Mouse (Mus musculus): Measurements from ENCODE around the gene Uqcrh. TPM values are rescaled to one million over a fixed set of nuclear protein-coding genes. Genes with fewer than 3 reads are reported as not detected.

The Uqcrh gene
- total RNA-seq, 2 experiments from 2014 or later = 741 to 954 TPM

DNA sequence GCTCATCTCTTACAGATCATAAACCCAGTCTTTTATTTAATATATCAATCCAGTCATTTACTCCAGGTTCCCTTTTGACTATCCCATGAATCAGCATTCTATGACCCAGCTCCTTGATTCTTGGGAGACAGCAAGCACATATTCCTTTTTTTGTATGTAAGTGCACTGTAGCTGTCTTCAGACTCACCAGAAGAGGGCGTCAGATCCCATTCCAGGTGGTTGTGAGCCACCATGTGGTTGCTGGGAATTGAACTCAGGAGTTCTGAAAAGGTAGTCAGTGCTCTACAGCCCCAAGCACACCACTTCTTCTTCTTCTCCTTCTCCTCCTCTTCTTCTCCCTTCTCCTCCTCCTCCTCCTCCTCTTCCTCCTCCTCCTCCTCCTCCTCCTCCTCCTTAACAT lies 17.3 kb downstream of the Uqcrh start:
- no peak for DNase-seq

DNA sequence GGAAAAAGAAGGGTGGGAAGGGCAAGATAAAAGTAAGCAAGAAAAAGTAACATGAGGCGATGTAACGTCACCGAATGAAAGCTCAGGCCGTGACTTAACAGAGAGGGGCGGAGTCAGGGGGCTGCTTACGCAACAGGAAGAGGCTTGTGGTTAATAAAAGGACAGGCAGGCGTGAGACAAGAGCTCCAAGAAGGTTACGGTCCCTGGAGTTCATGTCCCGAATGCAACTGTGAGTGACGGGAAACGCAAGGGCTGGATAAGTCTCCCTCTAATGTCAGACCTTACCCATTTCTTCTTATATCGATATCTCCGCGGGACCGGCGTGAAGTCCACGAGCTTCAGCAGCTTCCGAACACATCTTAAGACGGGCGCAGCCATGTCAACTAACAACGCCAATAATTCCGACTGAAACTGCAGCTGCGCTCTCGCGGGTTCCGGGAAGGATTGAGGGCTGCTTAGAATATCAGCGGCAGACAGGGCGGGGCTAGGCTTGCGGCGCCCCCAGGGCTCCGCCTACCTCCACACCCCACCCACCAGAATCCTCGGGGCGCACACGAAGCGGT lies 21.4 kb downstream of the Uqcrh start, which contains the start of gene Nsun4:
Nsun4 (minus strand) TSS at position 478 of the 563 bp plus-strand sequence.
- DNase-seq = peak; percentile 85

GRCm38 (mm10) chr4:116052526-116053293 lies 22.2 kb downstream of the Uqcrh start:
- DNase-seq = no peak

DNA sequence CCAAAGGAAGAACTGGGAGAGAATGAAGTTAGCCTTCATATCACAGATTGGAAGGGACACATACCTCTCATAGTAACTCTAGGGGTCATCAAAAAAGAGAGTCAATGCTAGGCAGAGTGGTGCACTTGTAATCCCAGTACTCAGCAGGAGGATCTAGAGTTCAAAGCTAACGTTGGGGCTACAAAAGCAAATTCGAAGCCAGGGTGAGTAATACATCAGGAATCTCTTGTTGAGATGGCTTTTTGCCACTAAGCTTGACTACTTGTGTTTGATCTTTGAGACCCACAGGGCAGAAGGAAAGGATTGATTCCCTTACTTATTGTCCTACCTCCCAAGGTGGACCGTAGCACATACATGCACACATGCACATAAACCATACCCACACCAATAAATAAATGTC lies 25.7 kb downstream of the Uqcrh start:
- DNase-seq = no peak

DNA sequence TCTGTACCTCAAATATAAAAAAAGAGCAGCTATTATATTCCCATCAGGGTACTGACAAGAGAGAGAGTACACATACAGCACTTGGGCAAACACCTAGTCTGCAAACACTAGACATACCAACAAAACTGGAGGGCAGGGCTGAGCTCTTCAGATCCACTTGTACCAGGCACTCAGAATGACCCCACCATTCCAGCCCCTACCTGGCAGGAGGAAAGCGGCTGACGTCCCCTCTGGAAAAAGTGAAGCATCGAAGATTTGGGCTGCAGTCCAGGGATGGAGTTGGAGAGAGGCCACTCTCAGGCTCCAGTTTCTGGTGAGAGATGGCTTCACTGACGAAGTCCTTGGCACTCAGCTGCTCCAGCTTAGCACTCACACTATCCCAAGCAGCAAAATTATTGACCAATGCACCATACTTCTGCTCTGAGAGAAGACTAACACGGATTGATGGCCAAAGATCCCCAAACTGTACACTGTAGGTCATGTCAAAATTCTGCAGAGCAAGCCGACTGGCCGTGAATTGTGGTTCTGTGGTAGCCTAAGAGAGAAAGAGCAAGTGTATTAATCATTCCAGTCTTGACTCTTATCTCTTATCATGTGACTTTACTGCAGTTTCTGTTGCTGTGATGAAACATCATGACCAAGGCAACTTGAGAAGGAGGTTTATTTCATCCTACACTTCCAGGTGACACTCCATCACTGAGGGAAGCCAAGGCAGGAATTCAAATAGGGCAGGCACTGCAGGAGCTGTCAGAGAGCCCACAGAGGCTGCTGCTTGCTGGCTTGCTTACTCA lies 26.5 kb downstream of the Uqcrh start:
- peak; percentile 41 for DNase-seq

DNA sequence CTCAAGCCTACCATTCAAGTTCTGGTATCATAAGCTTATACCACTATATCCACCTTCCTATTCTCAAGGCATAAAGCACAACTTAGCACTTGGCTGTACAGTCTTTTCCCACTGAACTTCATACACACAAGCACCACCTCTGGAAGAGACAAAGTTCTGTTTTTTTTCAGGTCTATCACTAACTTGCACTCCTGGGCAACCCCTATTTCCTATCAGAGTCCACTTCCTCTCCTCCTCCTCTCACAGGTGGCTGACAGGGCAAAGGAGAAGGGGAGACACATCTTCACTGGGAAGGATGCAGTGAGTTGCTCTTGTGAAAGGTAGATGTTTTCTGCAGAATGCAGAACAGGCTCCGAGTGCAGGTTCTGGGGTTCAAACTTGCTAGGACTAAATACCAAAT lies 27.2 kb downstream of the Uqcrh start:
- DNase-seq = no peak

GRCm38 (mm10) chr4:116046604-116047003 lies 28.3 kb downstream of the Uqcrh start:
- no peak for DNase-seq

DNA sequence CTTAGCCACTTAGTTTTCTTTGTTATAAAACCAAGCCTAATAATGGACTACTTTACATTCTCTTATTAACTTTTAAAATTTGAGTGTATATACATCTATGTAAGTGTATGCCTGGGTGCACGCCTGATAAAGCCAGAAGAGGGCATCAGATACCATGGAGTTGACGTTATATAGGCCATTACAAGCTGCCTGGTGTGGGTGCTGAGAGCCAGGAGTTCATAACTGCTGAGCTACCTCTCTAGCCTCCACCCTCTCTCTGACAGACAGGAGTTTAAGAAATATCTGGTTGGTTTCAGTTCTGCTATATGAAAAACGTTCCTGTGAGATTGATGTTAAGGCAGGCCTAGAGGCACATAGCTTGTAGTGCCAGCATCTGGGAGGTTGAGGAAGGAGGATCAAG lies 32.7 kb downstream of the Uqcrh start:
- DNase-seq = no peak

- no peak for DNase-seq
Observed at GRCm38 (mm10) chr4:116040466-116040865, 34.4 kb downstream of the Uqcrh start.

- no peak for DNase-seq
Observed at GRCm38 (mm10) chr4:116033374-116033773, 41.5 kb downstream of the Uqcrh start.

DNA sequence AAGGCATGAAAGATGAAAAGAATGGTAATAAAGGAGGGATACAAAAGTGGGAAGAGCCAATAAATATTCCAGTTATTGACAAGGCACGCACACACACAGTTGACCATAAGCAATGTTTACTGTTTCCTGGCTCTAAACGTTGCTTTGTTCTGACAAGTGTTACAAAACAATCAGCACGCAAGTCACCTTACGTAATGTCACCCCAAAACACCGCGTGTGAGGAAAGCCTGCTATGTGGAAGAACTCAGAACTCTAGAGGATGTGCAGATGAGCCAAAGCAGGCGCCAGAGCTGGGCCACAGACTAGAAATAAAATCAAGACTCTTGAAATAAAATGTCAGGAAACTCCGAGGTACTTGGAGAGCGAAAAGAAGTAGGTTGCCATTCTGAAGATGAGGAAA lies 42.0 kb downstream of the Uqcrh start:
- no peak for DNase-seq

GRCm38 (mm10) chr4:116017902-116018746 lies 56.7 kb downstream of the Uqcrh start, which contains the start of gene Faah:
Gene Faah, minus strand, starts transcription at chr4:116017926.
- DNase-seq = no peak

GRCm38 (mm10) chr4:116017300-116017901 lies 57.5 kb downstream of the Uqcrh start:
- DNase-seq = peak; percentile 68

Other genes starting within 250 kb of the Uqcrh start
- 1 to 10 TPM; 4.8 to 5.6 TPM for gene Mob3c, start 247.0 kb downstream of the Uqcrh start, total RNA-seq (2021)
- 10 to 100 TPM; 28.9 to 30.6 TPM for gene Mknk1, start 235.9 kb downstream of the Uqcrh start, total RNA-seq (2021)
- not detected for gene Kncn, start 190.7 kb downstream of the Uqcrh start, total RNA-seq (2021)
- not detected for gene 6430628N08Rik, start 184.4 kb downstream of the Uqcrh start, total RNA-seq (2021)
- gene Dmbx1, start 135.1 kb downstream of the Uqcrh start, total RNA-seq (2021) = not detected
- gene Faah, start 57.1 kb downstream of the Uqcrh start, total RNA-seq (2021) = under 1 TPM; 0.68 to 0.75 TPM
- gene Nsun4, start 21.2 kb downstream of the Uqcrh start, total RNA-seq (2021) = 10 to 100 TPM; 12.4 to 12.9 TPM
- gene Lrrc41, start 198 bp upstream of the Uqcrh start, total RNA-seq (2021) = 10 to 100 TPM; 26.8 to 31.2 TPM
- 1 to 10 TPM; 2.2 to 3.6 TPM for gene Rad54l, start 48.6 kb upstream of the Uqcrh start, total RNA-seq (2021)
- gene Pomgnt1, start 48.8 kb upstream of the Uqcrh start, total RNA-seq (2021) = 10 to 100 TPM; 53.7 to 55.1 TPM
- gene Lurap1, start 76.3 kb upstream of the Uqcrh start, total RNA-seq (2021) = 10 to 100 TPM in 1 of 2 experiments, 1 to 10 TPM in 1; 9.6 to 14.5 TPM
- gene Tspan1, start 92.5 kb upstream of the Uqcrh start, total RNA-seq (2021) = not detected
- gene 1700042G07Rik, start 98.3 kb upstream of the Uqcrh start, total RNA-seq (2021) = not detected
- gene Gm49337, start 98.3 kb upstream of the Uqcrh start, total RNA-seq (2021) = not detected
- gene Pik3r3, start 146.5 kb upstream of the Uqcrh start, total RNA-seq (2021) = 10 to 100 TPM in 1 of 2 experiments, 1 to 10 TPM in 1; 9.3 to 11.9 TPM